Mouse (Mus musculus): Measurements from ENCODE around the gene Rpia. TPM values are rescaled to one million over a fixed set of nuclear protein-coding genes. Genes with fewer than 3 reads are reported as not detected.
A peak's percentile ranks its signal among the peaks of the same experiment; 100 is the strongest.

Gene Rpia
- polyA plus RNA-seq, 1 experiment from 2014 or later: 2.6 TPM

- Histone ChIP-seq H3K27me3 (ENCODE audit: control insufficient read depth, insufficient read depth, low read length) (no peaks in the 10 kb centered on the region), H3K4me3 (ENCODE audit: low read depth, low read length) (no peak overlapping the region), H3K4me2 (replicated peaks; ENCODE audit: low read depth) (no peak overlapping the region), H3K9me3 (ENCODE audit: control insufficient read depth, low read length) (no peaks in the 10 kb centered on the region), H3K4me1 (replicated peaks; ENCODE audit: control insufficient read depth, insufficient read depth) (no peaks in the 10 kb centered on the region), H3K27ac (replicated peaks) (no peak overlapping the region), H3K9ac (ENCODE audit: low read length) (no peak overlapping the region), H3K36me3 (ENCODE audit: control insufficient read depth, insufficient read depth, low read length) (no peaks in the 10 kb centered on the region)
- DNase-seq (ENCODE audit: low spot score) (peak; percentile 38), ATAC-seq (ENCODE audit: low FRiP score, low TSS enrichment) (no peak)
- TF ChIP-seq EP300 (optimal IDR thresholded peaks at IDR 0.05) (no peak), CTCF (IDR thresholded peaks at IDR 0.05; ENCODE audit: low read depth) (peak; percentile 69)
- WGBS: 59% methylated on average over 8 of the region's 8 CpGs
These were observed 39.7 kb downstream of the Rpia start for GRCm38 (mm10) chr6:70752351-70752750.

GRCm38 (mm10) chr6:70751898-70752273 is 40.1 kb downstream of the Rpia start:
- no peak for TF ChIP-seq CTCF (IDR thresholded peaks at IDR 0.05; ENCODE audit: low read depth)
- TF ChIP-seq EP300 (optimal IDR thresholded peaks at IDR 0.05): no peak

GRCm38 (mm10) chr6:70751251-70751897 is 40.7 kb downstream of the Rpia start:
- ATAC-seq (ENCODE audit: low FRiP score, low TSS enrichment) (no peak), DNase-seq (ENCODE audit: low spot score) (no peak)
- H3K4me2 ChIP-seq (replicated peaks; ENCODE audit: low read depth): no peak overlapping the region
- H3K4me1 ChIP-seq (replicated peaks; ENCODE audit: control insufficient read depth, insufficient read depth): no peaks in the 10 kb centered on the region
- no peaks in the 10 kb centered on the region for H3K36me3 ChIP-seq (ENCODE audit: control insufficient read depth, insufficient read depth, low read length)
- WGBS: 74% methylated on average over 8 of the region's 8 CpGs
- no peak overlapping the region for H3K27ac ChIP-seq (replicated peaks)
- TF ChIP-seq CTCF (IDR thresholded peaks at IDR 0.05; ENCODE audit: low read depth) (no peak), EP300 (optimal IDR thresholded peaks at IDR 0.05) (no peak)
- no peak overlapping the region for H3K4me3 ChIP-seq (ENCODE audit: low read depth, low read length)
- no peaks in the 10 kb centered on the region for H3K27me3 ChIP-seq (ENCODE audit: control insufficient read depth, insufficient read depth, low read length)
- no peak overlapping the region for H3K9ac ChIP-seq (ENCODE audit: low read length)
- no peaks in the 10 kb centered on the region for H3K9me3 ChIP-seq (ENCODE audit: control insufficient read depth, low read length)

More at GRCm38 (mm10) chr6:70751898-70752273, 40.1 kb downstream of the Rpia start:
- Histone ChIP-seq H3K4me2 (replicated peaks; ENCODE audit: low read depth) (no peak overlapping the region), H3K4me3 (ENCODE audit: low read depth, low read length) (no peak overlapping the region), H3K9ac (ENCODE audit: low read length) (no peak overlapping the region), H3K27me3 (ENCODE audit: control insufficient read depth, insufficient read depth, low read length) (no peaks in the 10 kb centered on the region), H3K27ac (replicated peaks) (no peak overlapping the region), H3K36me3 (ENCODE audit: control insufficient read depth, insufficient read depth, low read length) (no peaks in the 10 kb centered on the region), H3K4me1 (replicated peaks; ENCODE audit: control insufficient read depth, insufficient read depth) (no peaks in the 10 kb centered on the region), H3K9me3 (ENCODE audit: control insufficient read depth, low read length) (no peaks in the 10 kb centered on the region)
- ATAC-seq (ENCODE audit: low FRiP score, low TSS enrichment): no peak
- WGBS: 59% methylated on average over 6 of the region's 6 CpGs
- no peak for DNase-seq (ENCODE audit: low spot score)

GRCm38 (mm10) chr6:70749750-70750149 is 42.3 kb downstream of the Rpia start:
- H3K9ac ChIP-seq (ENCODE audit: low read length): no peak overlapping the region
- no peaks in the 10 kb centered on the region for H3K27me3 ChIP-seq (ENCODE audit: control insufficient read depth, insufficient read depth, low read length)
- WGBS: 67% methylated on average over 1 of the region's 1 CpGs
- H3K27ac ChIP-seq (replicated peaks): no peak overlapping the region
- ATAC-seq (ENCODE audit: low FRiP score, low TSS enrichment): no peak
- no peak overlapping the region for H3K4me2 ChIP-seq (replicated peaks; ENCODE audit: low read depth)
- TF ChIP-seq CTCF (IDR thresholded peaks at IDR 0.05; ENCODE audit: low read depth) (no peak), EP300 (optimal IDR thresholded peaks at IDR 0.05) (no peak)
- H3K4me3 ChIP-seq (ENCODE audit: low read depth, low read length): no peak overlapping the region
- no peaks in the 10 kb centered on the region for H3K4me1 ChIP-seq (replicated peaks; ENCODE audit: control insufficient read depth, insufficient read depth)
- no peaks in the 10 kb centered on the region for H3K9me3 ChIP-seq (ENCODE audit: control insufficient read depth, low read length)
- DNase-seq (ENCODE audit: low spot score): no peak
- H3K36me3 ChIP-seq (ENCODE audit: control insufficient read depth, insufficient read depth, low read length): no peaks in the 10 kb centered on the region

GRCm38 (mm10) chr6:70747702-70748101 is 44.3 kb downstream of the Rpia start:
- no peaks in the 10 kb centered on the region for H3K4me1 ChIP-seq (replicated peaks; ENCODE audit: control insufficient read depth, insufficient read depth)
- H3K4me2 ChIP-seq (replicated peaks; ENCODE audit: low read depth): no peak overlapping the region
- H3K27ac ChIP-seq (replicated peaks): no peak overlapping the region
- TF ChIP-seq EP300 (optimal IDR thresholded peaks at IDR 0.05): no peak
- no peak for TF ChIP-seq CTCF (IDR thresholded peaks at IDR 0.05; ENCODE audit: low read depth)
- DNase-seq (ENCODE audit: low spot score) (no peak), ATAC-seq (ENCODE audit: low FRiP score, low TSS enrichment) (no peak)
- no peaks in the 10 kb centered on the region for H3K27me3 ChIP-seq (ENCODE audit: control insufficient read depth, insufficient read depth, low read length)
- no peak overlapping the region for H3K4me3 ChIP-seq (ENCODE audit: low read depth, low read length)
- no peaks in the 10 kb centered on the region for H3K9me3 ChIP-seq (ENCODE audit: control insufficient read depth, low read length)
- no peaks in the 10 kb centered on the region for H3K36me3 ChIP-seq (ENCODE audit: control insufficient read depth, insufficient read depth, low read length)
- 95% methylated on average over 5 of the region's 5 CpGs for WGBS
- H3K9ac ChIP-seq (ENCODE audit: low read length): no peak overlapping the region

- DNase-seq (ENCODE audit: low spot score): no peak
- no peaks in the 10 kb centered on the region for H3K9me3 ChIP-seq (ENCODE audit: control insufficient read depth, low read length)
- H3K9ac ChIP-seq (ENCODE audit: low read length): no peak overlapping the region
- no peaks in the 10 kb centered on the region for H3K4me1 ChIP-seq (replicated peaks; ENCODE audit: control insufficient read depth, insufficient read depth)
- WGBS: 78% methylated on average over 5 of the region's 5 CpGs
- H3K27me3 ChIP-seq (ENCODE audit: control insufficient read depth, insufficient read depth, low read length): no peaks in the 10 kb centered on the region
- H3K27ac ChIP-seq (replicated peaks): no peak overlapping the region
- TF ChIP-seq EP300 (optimal IDR thresholded peaks at IDR 0.05) (no peak), CTCF (IDR thresholded peaks at IDR 0.05; ENCODE audit: low read depth) (no peak)
- H3K4me2 ChIP-seq (replicated peaks; ENCODE audit: low read depth): no peak overlapping the region
- H3K4me3 ChIP-seq (ENCODE audit: low read depth, low read length): no peak overlapping the region
- no peaks in the 10 kb centered on the region for H3K36me3 ChIP-seq (ENCODE audit: control insufficient read depth, insufficient read depth, low read length)
- no peak for ATAC-seq (ENCODE audit: low FRiP score, low TSS enrichment)
These were observed 48.1 kb downstream of the Rpia start for GRCm38 (mm10) chr6:70743902-70744301.

Measured in stomach, postnatal 0 days (tissue).